ENCODE assay signal across 8 mouse cellular contexts in the genomic region with DNA sequence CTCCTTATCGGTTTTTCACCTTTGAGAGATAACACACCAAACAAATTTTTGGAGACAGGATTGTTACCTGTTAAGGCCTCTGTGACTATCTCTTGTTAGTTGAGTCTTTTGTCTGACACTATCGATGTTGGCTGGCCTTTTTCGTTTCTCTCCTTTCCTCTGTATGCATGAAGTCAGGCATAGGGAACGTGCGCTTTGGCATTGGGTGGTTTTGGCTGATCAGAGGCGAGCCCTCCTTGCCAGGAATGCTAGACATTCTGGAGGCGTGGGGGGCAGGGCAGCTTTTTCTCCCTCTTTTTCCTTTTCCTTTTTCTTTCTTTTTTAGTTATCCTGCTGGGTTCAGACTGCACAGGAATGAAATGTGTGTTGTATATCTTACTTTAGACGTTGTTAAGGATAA. TPM values are rescaled to one million over a fixed set of nuclear protein-coding genes. Genes with fewer than 3 reads are reported as not detected.
DNase-seq lines count a peak whose midpoint lies in the region; ATAC-seq and TF ChIP-seq lines count a peak whose summit lies in the region.

No protein-coding gene starts in this region.

- H3K27me3 ChIP-seq in spleen, adult 2 months (ENCODE audit: control insufficient read depth, insufficient read depth, low read length) = no peaks in the 10 kb centered on the region; the same call in 1 of the 2 replicates
- no peaks in the 10 kb centered on the region for H3K27me3 ChIP-seq in embryonic facial prominence, embryonic 14.5 days (replicated peaks; ENCODE audit: control insufficient read depth, insufficient read depth, low read length)
- H3K27me3 ChIP-seq in limb, embryonic 11.5 days (ENCODE audit: control insufficient read depth, insufficient read depth, low read length) = no peaks in the 10 kb centered on the region
- peaks cover 41% of the 10 kb centered on the region for H3K27me3 ChIP-seq in midbrain, embryonic 13.5 days

- H3K36me3 ChIP-seq in spleen, adult 2 months (ENCODE audit: control insufficient read depth, insufficient read depth, low read length) = no peaks in the 10 kb centered on the region
- H3K36me3 ChIP-seq in embryonic facial prominence, embryonic 14.5 days (ENCODE audit: control insufficient read depth, insufficient read depth, low read length) = no peaks in the 10 kb centered on the region
- H3K36me3 ChIP-seq in limb, embryonic 11.5 days (ENCODE audit: control insufficient read depth, insufficient read depth, low read length) = no peaks in the 10 kb centered on the region
- no peaks in the 10 kb centered on the region for H3K36me3 ChIP-seq in midbrain, embryonic 13.5 days

- 72% methylated on average over 8 of the region's 8 CpGs for WGBS in spleen, adult 2 months
- 3% methylated on average over 8 of the region's 8 CpGs for WGBS in embryonic facial prominence, embryonic 14.5 days
- under 1% methylated on average over 8 of the region's 8 CpGs for WGBS in limb, embryonic 11.5 days
- 3% methylated on average over 8 of the region's 8 CpGs for WGBS in midbrain, embryonic 13.5 days

- no peak overlapping the region for H3K4me3 ChIP-seq in spleen, adult 2 months (ENCODE audit: extremely low read depth, insufficient read depth, insufficient read length)
- H3K4me3 ChIP-seq in embryonic facial prominence, embryonic 14.5 days (ENCODE audit: low read depth, low read length) = peak overlapping the region; percentile 52
- H3K4me3 ChIP-seq in limb, embryonic 11.5 days (ENCODE audit: low read depth, low read length) = peak overlapping the region; percentile 53
- peak overlapping the region; percentile 43 for H3K4me3 ChIP-seq in midbrain, embryonic 13.5 days (replicated peaks)

- no peaks in the 10 kb centered on the region for H3K9me3 ChIP-seq in embryonic facial prominence, embryonic 14.5 days (ENCODE audit: control insufficient read depth, low read length)
- H3K9me3 ChIP-seq in limb, embryonic 11.5 days (ENCODE audit: control insufficient read depth, low read length) = no peaks in the 10 kb centered on the region
- no peaks in the 10 kb centered on the region for H3K9me3 ChIP-seq in midbrain, embryonic 13.5 days

- no peak for TF ChIP-seq CTCF in spleen, adult 2 months (IDR thresholded peaks at IDR 0.05; ENCODE audit: extremely low read depth, insufficient read depth, insufficient read length, insufficient replicate concordance)

- intact Hi-C loops in heart, postnatal 36 days (cut with DNase I) = loop anchor here (1.0 to 5.0 kb wide), 2 partner anchors 136 to 154 kb away; no protein-coding TSS in a partner anchor

- peak overlapping the region; percentile 64 for H3K9ac ChIP-seq in embryonic facial prominence, embryonic 14.5 days (ENCODE audit: low read depth, low read length)
- H3K9ac ChIP-seq in limb, embryonic 11.5 days (ENCODE audit: low read length) = no peak overlapping the region
- H3K9ac ChIP-seq in midbrain, embryonic 13.5 days (replicated peaks) = no peak overlapping the region

- no peak for TF ChIP-seq POLR2A in spleen, adult 2 months (IDR thresholded peaks at IDR 0.05; ENCODE audit: low read depth, low read length)

- H3K4me2 ChIP-seq in embryonic facial prominence, embryonic 14.5 days (ENCODE audit: low read depth, low read length) = peak overlapping the region; percentile 75
- H3K4me2 ChIP-seq in limb, embryonic 11.5 days (ENCODE audit: low read depth, severe bottlenecking) = peak overlapping the region; percentile 74
- H3K4me2 ChIP-seq in midbrain, embryonic 13.5 days (replicated peaks) = peak overlapping the region; percentile 66

- H3K27ac ChIP-seq in spleen, adult 2 months (ENCODE audit: insufficient read depth, low read length) = peak overlapping the region; percentile 13; the same call in 1 of the 2 replicates
- H3K27ac ChIP-seq in embryonic facial prominence, embryonic 14.5 days (replicated peaks; ENCODE audit: low read depth, low read length) = peak overlapping the region; percentile 19; the same call in 1 of the 2 replicates
- H3K27ac ChIP-seq in limb, embryonic 11.5 days (replicated peaks; ENCODE audit: low read depth, low read length) = no peak overlapping the region
- no peak overlapping the region for H3K27ac ChIP-seq in midbrain, embryonic 13.5 days

- H3K4me1 ChIP-seq in spleen, adult 2 months (ENCODE audit: control insufficient read depth, insufficient read depth, insufficient read length) = no peaks in the 10 kb centered on the region
- H3K4me1 ChIP-seq in embryonic facial prominence, embryonic 14.5 days (ENCODE audit: control insufficient read depth, insufficient read depth, low read length) = no peaks in the 10 kb centered on the region; the same call in 1 of the 2 replicates
- no peaks in the 10 kb centered on the region; the same call in 1 of the 2 replicates for H3K4me1 ChIP-seq in limb, embryonic 11.5 days (ENCODE audit: control insufficient read depth, insufficient read depth, low read length)
- peaks cover 16% of the 10 kb centered on the region for H3K4me1 ChIP-seq in midbrain, embryonic 13.5 days (replicated peaks)

- no peak for ATAC-seq in embryonic facial prominence, embryonic 14.5 days (ENCODE audit: low read depth)
- ATAC-seq in limb, embryonic 11.5 days (ENCODE audit: insufficient number of reproducible peaks, low FRiP score, low TSS enrichment, low read depth) = no peak
- ATAC-seq in midbrain, embryonic 13.5 days = no peak

- no peak for DNase-seq in spleen, adult 2 months (ENCODE audit: low read depth in 1 of 2, low spot score in 2 of 2)
- DNase-seq in spleen, adult 12 weeks (ENCODE audit: low spot score) = no peak
- peak; percentile 64 for DNase-seq in embryonic facial prominence, embryonic 14.5 days (ENCODE audit: low spot score)
- peak; percentile 52 to 60 for DNase-seq in heart, postnatal 36 days
- DNase-seq in limb, embryonic 11.5 days (ENCODE audit: low spot score) = peak; percentile 58
- no peak for DNase-seq in left cerebral cortex, adult 11 months (ENCODE audit: low spot score)
- DNase-seq in layer of hippocampus, postnatal 36 days = no peak

RNA-seq across cellular contexts. Expression of a gene that starts 16.3 kb away (rescaled TPM):
- 6.2 and 7.5 TPM in 2 replicates for polyA plus RNA-seq in spleen, adult 2 months (2012; rRNA removed)
- polyA plus RNA-seq in embryonic facial prominence, embryonic 14.5 days (2014; fragmentation: Nextera tagmentation; extraction: Ambion mirVana) = 75.2 and 82.0 TPM in 2 replicates
- 10 to 100 TPM; 53.9 to 54.3 TPM for total RNA-seq in heart, postnatal 36 days (2021)
- polyA plus RNA-seq in limb, embryonic 11.5 days (2014; fragmentation: Nextera tagmentation; extraction: Ambion mirVana) = 42.0 and 43.7 TPM in 2 replicates
- polyA plus RNA-seq in midbrain, embryonic 13.5 days (2015; fragmentation: Nextera tagmentation; extraction: Ambion mirVana) = 18.1 and 18.9 TPM in 2 replicates
- total RNA-seq in layer of hippocampus, postnatal 36 days (2021) = 10 to 100 TPM; 15.7 to 17.6 TPM

Comparison
In these comparisons a context has a peak if more than half of its experiments do, and no peak if none do; other contexts are left out.
1. DNase-seq: peak in embryonic facial prominence, embryonic 14.5 days (single experiment), heart, postnatal 36 days (2 of 2) and limb, embryonic 11.5 days (single experiment); none in spleen, adult 2 months (0 of 2), spleen, adult 12 weeks (single experiment), left cerebral cortex, adult 11 months (single experiment) and layer of hippocampus, postnatal 36 days (0 of 2).
2. H3K27ac ChIP-seq: peak in spleen, adult 2 months (single experiment) and embryonic facial prominence, embryonic 14.5 days (single experiment); none in limb, embryonic 11.5 days (single experiment) and midbrain, embryonic 13.5 days (single experiment).
3. Peak in every context shown above with its lines, with median percentiles within 50 percentile points of each other: H3K4me2 ChIP-seq.